Mouse (Mus musculus): ENCODE results near the gene Mfap5. TPM values are rescaled to one million over a fixed set of nuclear protein-coding genes. Genes with fewer than 3 reads are reported as not detected.

The Mfap5 gene
- total and polyA plus RNA-seq, 3 experiments: not detected

- H3K9ac ChIP-seq (ENCODE audit: control insufficient read depth, low read depth, low read length, poor library complexity, severe bottlenecking): no peak overlapping the region
- H3K27ac ChIP-seq (ENCODE audit: control insufficient read depth, low read depth, low read length): no peak overlapping the region
- no peak overlapping the region for H3K4me3 ChIP-seq (ENCODE audit: control insufficient read depth in 1 of 2, insufficient read depth in 1 of 2, low read depth in 2 of 2, low read length in 2 of 2)
- H3K4me1 ChIP-seq (ENCODE audit: control insufficient read depth in 1 of 2, insufficient read depth in 2 of 2, low read length in 2 of 2): no peaks in the 10 kb centered on the region
- no peak for TF ChIP-seq MAX (IDR thresholded peaks at IDR 0.05; ENCODE audit: low read length)
- TF ChIP-seq MYB (IDR thresholded peaks at IDR 0.05; ENCODE audit: low read depth, low read length): no peak
- no peak for TF ChIP-seq SIN3A (IDR thresholded peaks at IDR 0.05; ENCODE audit: low read length)
- no peak for TF ChIP-seq POLR2AphosphoS2 (IDR thresholded peaks at IDR 0.05; ENCODE audit: low read length)
- no peak for TF ChIP-seq NELFE (IDR thresholded peaks at IDR 0.05; ENCODE audit: low read depth, low read length)
- no peak for TF ChIP-seq ZC3H11A (IDR thresholded peaks at IDR 0.05; ENCODE audit: low read depth, low read length)
- TF ChIP-seq CTCF (IDR thresholded peaks at IDR 0.05 in 2 of 3, conservative IDR thresholded peaks at IDR 0.05 in 1 of 3; ENCODE audit: control insufficient read depth in 1 of 3, insufficient read depth in 1 of 3, low read depth in 2 of 3, low read length in 3 of 3, poor library complexity in 1 of 3, severe bottlenecking in 1 of 3): no peak
- no peak for TF ChIP-seq GABPA (IDR thresholded peaks at IDR 0.05; ENCODE audit: low read depth, low read length)
- TF ChIP-seq RAD21 (IDR thresholded peaks at IDR 0.05; ENCODE audit: low read depth, low read length): no peak
- TF ChIP-seq USF2 (IDR thresholded peaks at IDR 0.05; ENCODE audit: borderline replicate concordance in 1 of 2, insufficient read depth in 1 of 2, low read depth in 1 of 2, low read length in 2 of 2): no peak
- TF ChIP-seq POLR2AphosphoS5 (IDR thresholded peaks at IDR 0.05; ENCODE audit: borderline replicate concordance, low read depth, low read length): no peak
- no peak for TF ChIP-seq CHD1 (IDR thresholded peaks at IDR 0.05; ENCODE audit: low read depth, low read length)
- TF ChIP-seq UBTF (IDR thresholded peaks at IDR 0.05; ENCODE audit: borderline replicate concordance, insufficient read depth, low read depth, low read length): no peak
- no peak for TF ChIP-seq RCOR1 (IDR thresholded peaks at IDR 0.05; ENCODE audit: low read depth, low read length)
- H3K9me3 ChIP-seq (replicated peaks; ENCODE audit: insufficient read depth, low read length): no peaks in the 10 kb centered on the region
- H3K79me2 ChIP-seq (ENCODE audit: control insufficient read depth, insufficient read depth, low read length, poor library complexity): no peaks in the 10 kb centered on the region
- no peak for DNase-seq (ENCODE audit: low read depth, low spot score)
- no peaks in the 10 kb centered on the region for H3K36me3 ChIP-seq (ENCODE audit: control insufficient read depth in 1 of 2, insufficient read depth in 2 of 2, low read length in 2 of 2)
- peaks cover 0 to 2% of the 10 kb centered on the region in 2 experiments; a peak in 1 of 4 replicates for H3K27me3 ChIP-seq (ENCODE audit: control insufficient read depth in 1 of 2, insufficient read depth in 2 of 2, low read length in 2 of 2)
These were observed 7.6 kb downstream of the Mfap5 start for GRCm38 (mm10) chr6:122512914-122513878.

GRCm38 (mm10) chr6:122514312-122514711, 8.7 kb downstream of the Mfap5 start:
- H3K4me3 ChIP-seq (ENCODE audit: control insufficient read depth in 1 of 2, insufficient read depth in 1 of 2, low read depth in 2 of 2, low read length in 2 of 2): no peak overlapping the region
- DNase-seq (ENCODE audit: low read depth, low spot score): no peak
- no peaks in the 10 kb centered on the region for H3K9me3 ChIP-seq (replicated peaks; ENCODE audit: insufficient read depth, low read length)
- no peak overlapping the region for H3K27ac ChIP-seq (ENCODE audit: control insufficient read depth, low read depth, low read length)
- TF ChIP-seq MAZ (IDR thresholded peaks at IDR 0.05; ENCODE audit: low read depth, low read length) (no peak), JUND (IDR thresholded peaks at IDR 0.05; ENCODE audit: low read depth, low read length) (no peak), ZC3H11A (IDR thresholded peaks at IDR 0.05; ENCODE audit: low read depth, low read length) (no peak), UBTF (IDR thresholded peaks at IDR 0.05; ENCODE audit: borderline replicate concordance, insufficient read depth, low read depth, low read length) (no peak), ZMIZ1 (IDR thresholded peaks at IDR 0.05; ENCODE audit: low read depth, low read length) (no peak)
- no peaks in the 10 kb centered on the region for H3K79me2 ChIP-seq (ENCODE audit: control insufficient read depth, insufficient read depth, low read length, poor library complexity)
- H3K9ac ChIP-seq (ENCODE audit: control insufficient read depth, low read depth, low read length, poor library complexity, severe bottlenecking): no peak overlapping the region
- no peaks in the 10 kb centered on the region for H3K4me1 ChIP-seq (ENCODE audit: control insufficient read depth in 1 of 2, insufficient read depth in 2 of 2, low read length in 2 of 2)
- H3K36me3 ChIP-seq (ENCODE audit: control insufficient read depth in 1 of 2, insufficient read depth in 2 of 2, low read length in 2 of 2): no peaks in the 10 kb centered on the region
- no peaks in the 10 kb centered on the region; a peak in 1 of 4 replicates for H3K27me3 ChIP-seq (ENCODE audit: control insufficient read depth in 1 of 2, insufficient read depth in 2 of 2, low read length in 2 of 2)
